Mouse (Mus musculus): Measurements from ENCODE around the gene Nxph2. TPM values are rescaled to one million over a fixed set of nuclear protein-coding genes. Genes with fewer than 3 reads are reported as not detected.

The Nxph2 gene
- polyA plus RNA-seq (2014; fragmentation: Illumina TruSeq; extraction: RNeasy Lipid Tissue Mini Kit (QIAGEN cat#74804); ENCODE audit: insufficient read depth, low read depth, low replicate concordance), result not detected

GRCm38 (mm10) chr2:23320746-23321585, at the start of gene Nxph2:
TSS of gene Nxph2 (plus strand) at chr2:23321246.

Other genes starting within 250 kb of the Nxph2 start
- 0.15 TPM for gene Mastl, start 165.2 kb upstream of the Nxph2 start, polyA plus RNA-seq (2014; fragmentation: Illumina TruSeq; extraction: RNeasy Lipid Tissue Mini Kit (QIAGEN cat#74804); ENCODE audit: insufficient read depth, low read depth, low replicate concordance)
- 26.4 TPM for gene Yme1l1, start 164.9 kb upstream of the Nxph2 start, polyA plus RNA-seq (2014; fragmentation: Illumina TruSeq; extraction: RNeasy Lipid Tissue Mini Kit (QIAGEN cat#74804); ENCODE audit: insufficient read depth, low read depth, low replicate concordance)
- gene 4931423N10Rik, start 113.8 kb upstream of the Nxph2 start, polyA plus RNA-seq (2014; fragmentation: Illumina TruSeq; extraction: RNeasy Lipid Tissue Mini Kit (QIAGEN cat#74804); ENCODE audit: insufficient read depth, low read depth, low replicate concordance), result not detected

All from lung, adult 10 weeks (tissue).